10 mouse cellular contexts compared by ENCODE assay signal in genomic region chr5:143037201-143037600, GRCm38 (mm10).
DNase-seq lines count a peak whose midpoint lies in the region; ATAC-seq and TF ChIP-seq lines count a peak whose summit lies in the region.
"Had no signal": no experiment of that assay in that cellular context is flagged by ENCODE, and none has a peak within 500 bp of the region (broad histone marks: within the 10 kb centered on the region; RNA-seq: fewer than 3 reads in every experiment).

No protein-coding gene starts in this region.

- peak; percentile 88 for TF ChIP-seq CTCF in intestine, postnatal 0 days (IDR thresholded peaks at IDR 0.05; ENCODE audit: low read depth)

- WGBS in intestine, postnatal 0 days = 12% methylated on average over 1 of the region's 1 CpGs
- 11% methylated on average over 1 of the region's 1 CpGs for WGBS in intestine, embryonic 15.5 days
- WGBS in lung, embryonic 16.5 days = 19% methylated on average over 1 of the region's 1 CpGs
- 16% methylated on average over 1 of the region's 1 CpGs for WGBS in forebrain, embryonic 15.5 days
- WGBS in neural tube, embryonic 15.5 days = 26% methylated on average over 1 of the region's 1 CpGs

- in situ Hi-C loops in ES-E14 (cut with MboI; ENCODE audit: low sequenced_read_pairs in 2 of 2, unreplicated experiment in 2 of 2) = loop anchor here in 1 of 2 experiments (5.0 kb wide), 1 partner anchor 100 kb away; no protein-coding TSS in a partner anchor

- no peak overlapping the region for H3K27ac ChIP-seq in intestine, postnatal 0 days (ENCODE audit: low read depth, low read length)
- no peak overlapping the region for H3K27ac ChIP-seq in intestine, embryonic 15.5 days
- H3K27ac ChIP-seq in ES-E14 (ENCODE audit: insufficient read depth, low read depth, low read length, poor library complexity, severe bottlenecking) = no peak overlapping the region
- H3K27ac ChIP-seq in lung, embryonic 16.5 days (ENCODE audit: low read length) = no peak overlapping the region
- no peak overlapping the region for H3K27ac ChIP-seq in forebrain, embryonic 15.5 days (replicated peaks)
- H3K27ac ChIP-seq in neural tube, embryonic 15.5 days (replicated peaks) = no peak overlapping the region
- H3K27ac ChIP-seq: embryonic facial prominence, embryonic 13.5 days; macrophage had no signal

- H3K9ac ChIP-seq in intestine, postnatal 0 days (ENCODE audit: low read depth, low read length) = no peak overlapping the region
- no peak overlapping the region for H3K9ac ChIP-seq in intestine, embryonic 15.5 days
- no peak overlapping the region for H3K9ac ChIP-seq in ES-E14 (ENCODE audit: insufficient read depth, low read depth, low read length, poor library complexity, severe bottlenecking)
- no peak overlapping the region for H3K9ac ChIP-seq in lung, embryonic 16.5 days (ENCODE audit: low read length)
- no peak overlapping the region for H3K9ac ChIP-seq in forebrain, embryonic 15.5 days (replicated peaks)
- H3K9ac ChIP-seq in neural tube, embryonic 15.5 days (replicated peaks) = no peak overlapping the region
- H3K9ac ChIP-seq: embryonic facial prominence, embryonic 13.5 days had no signal

- no peak overlapping the region for H3K4me2 ChIP-seq in intestine, postnatal 0 days (replicated peaks; ENCODE audit: low read depth)
- no peak overlapping the region for H3K4me2 ChIP-seq in intestine, embryonic 15.5 days (replicated peaks)
- no peak overlapping the region for H3K4me2 ChIP-seq in lung, embryonic 16.5 days (ENCODE audit: low read depth, low read length)
- H3K4me2 ChIP-seq in forebrain, embryonic 15.5 days (replicated peaks) = no peak overlapping the region
- H3K4me2 ChIP-seq in neural tube, embryonic 15.5 days = no peak overlapping the region
- H3K4me2 ChIP-seq: embryonic facial prominence, embryonic 13.5 days had no signal

- H3K4me3 ChIP-seq in intestine, postnatal 0 days (ENCODE audit: low read depth, low read length) = no peak overlapping the region
- H3K4me3 ChIP-seq in intestine, embryonic 15.5 days (replicated peaks) = no peak overlapping the region
- no peak overlapping the region for H3K4me3 ChIP-seq in ES-E14 (ENCODE audit: insufficient read depth in 1 of 2, low read depth in 1 of 2, low read length in 2 of 2, poor library complexity in 1 of 2, severe bottlenecking in 1 of 2)
- H3K4me3 ChIP-seq in lung, embryonic 16.5 days (ENCODE audit: low read length) = no peak overlapping the region
- no peak overlapping the region for H3K4me3 ChIP-seq in forebrain, embryonic 15.5 days
- H3K4me3 ChIP-seq in neural tube, embryonic 15.5 days (replicated peaks) = no peak overlapping the region
- H3K4me3 ChIP-seq: embryonic facial prominence, embryonic 13.5 days had no signal

- no peaks in the 10 kb centered on the region for H3K4me1 ChIP-seq in intestine, postnatal 0 days (replicated peaks; ENCODE audit: control insufficient read depth, insufficient read depth, low read length)
- no peaks in the 10 kb centered on the region for H3K4me1 ChIP-seq in intestine, embryonic 15.5 days (replicated peaks)
- H3K4me1 ChIP-seq in ES-E14 (ENCODE audit: control insufficient read depth in 2 of 2, insufficient read depth in 2 of 2, low read length in 2 of 2, poor library complexity in 1 of 2) = no peaks in the 10 kb centered on the region
- H3K4me1 ChIP-seq in lung, embryonic 16.5 days (replicated peaks; ENCODE audit: control insufficient read depth, insufficient read depth, low read length) = peaks cover 5% of the 10 kb centered on the region; the same call in 1 of the 2 replicates
- no peaks in the 10 kb centered on the region for H3K4me1 ChIP-seq in forebrain, embryonic 15.5 days
- no peaks in the 10 kb centered on the region for H3K4me1 ChIP-seq in neural tube, embryonic 15.5 days

- DNase-seq in 3134 (ENCODE audit: extremely low read depth, insufficient read length, low spot score) (peak; percentile 33), ES-E14 (ENCODE audit: low read depth, low spot score) (peak; percentile 45)
- DNase-seq in embryo, embryonic 10 days (ENCODE audit: low spot score) = peak; percentile 79

- no peaks in the 10 kb centered on the region for H3K27me3 ChIP-seq in intestine, postnatal 0 days (replicated peaks; ENCODE audit: control insufficient read depth, insufficient read depth, low read length)
- H3K27me3 ChIP-seq in intestine, embryonic 15.5 days (replicated peaks) = no peaks in the 10 kb centered on the region
- no peaks in the 10 kb centered on the region for H3K27me3 ChIP-seq in lung, embryonic 16.5 days (ENCODE audit: control insufficient read depth, insufficient read depth, low read depth, low read length)
- H3K27me3 ChIP-seq in forebrain, embryonic 15.5 days = no peaks in the 10 kb centered on the region
- no peaks in the 10 kb centered on the region for H3K27me3 ChIP-seq in neural tube, embryonic 15.5 days (replicated peaks)
- H3K27me3 ChIP-seq: embryonic facial prominence, embryonic 13.5 days had no signal

- H3K36me3 ChIP-seq in intestine, postnatal 0 days (ENCODE audit: control insufficient read depth, insufficient read depth) = peaks cover 18% of the 10 kb centered on the region; the same call in 1 of the 2 replicates
- no peaks in the 10 kb centered on the region for H3K36me3 ChIP-seq in intestine, embryonic 15.5 days
- H3K36me3 ChIP-seq in ES-E14 (ENCODE audit: control insufficient read depth, insufficient read depth, low read length, poor library complexity, severe bottlenecking) = peaks cover 6% of the 10 kb centered on the region; the same call in 1 of the 2 replicates
- H3K36me3 ChIP-seq in lung, embryonic 16.5 days (ENCODE audit: control insufficient read depth, insufficient read depth, low read length) = no peaks in the 10 kb centered on the region
- 0 out of 2 replicates have a peak, but pooled peaks cover 2% of the 10 kb centered on the region for H3K36me3 ChIP-seq in forebrain, embryonic 15.5 days
- no peaks in the 10 kb centered on the region for H3K36me3 ChIP-seq in neural tube, embryonic 15.5 days

- ATAC-seq in intestine, postnatal 0 days = no peak
- no peak for ATAC-seq in intestine, embryonic 15.5 days
- ATAC-seq in lung, embryonic 16.5 days (ENCODE audit: low read depth) = peak; percentile 45; the same call in 1 of the 2 replicates
- ATAC-seq in forebrain, embryonic 15.5 days (replicated peaks) = no peak
- no peak for ATAC-seq in neural tube, embryonic 15.5 days (ENCODE audit: low FRiP score)

- H3K9me3 ChIP-seq in intestine, postnatal 0 days (ENCODE audit: control insufficient read depth) = no peaks in the 10 kb centered on the region
- H3K9me3 ChIP-seq in intestine, embryonic 15.5 days = no peaks in the 10 kb centered on the region
- H3K9me3 ChIP-seq in ES-E14 (ENCODE audit: control insufficient read depth, insufficient read depth, low read depth, low read length) = no peaks in the 10 kb centered on the region
- no peaks in the 10 kb centered on the region for H3K9me3 ChIP-seq in lung, embryonic 16.5 days (ENCODE audit: control insufficient read depth, low read length)
- H3K9me3 ChIP-seq in forebrain, embryonic 15.5 days = no peaks in the 10 kb centered on the region
- H3K9me3 ChIP-seq in neural tube, embryonic 15.5 days (replicated peaks) = no peaks in the 10 kb centered on the region
- H3K9me3 ChIP-seq: embryonic facial prominence, embryonic 13.5 days had no signal

TF ChIP-seq in ES-E14, 5 proteins besides CTCF, POLR2A, EP300 and RAD21:
- TF ChIP-seq ZC3H11A (IDR thresholded peaks at IDR 0.05; ENCODE audit: borderline replicate concordance, low read depth, low read length) (peak; percentile 62; the same call in 1 of the 2 replicates), ZNF384 (IDR thresholded peaks at IDR 0.05; ENCODE audit: low read depth, low read length) (no peak), CHD2 (IDR thresholded peaks at IDR 0.05; ENCODE audit: low read depth, low read length) (no peak)
